Mouse (Mus musculus) limb, embryonic 12.5 days (tissue): ENCODE results near the gene Rpgrip1. TPM values are rescaled to one million over a fixed set of nuclear protein-coding genes. Genes with fewer than 3 reads are reported as not detected.

Experiments used
- ATAC-seq: fragments of 200-750 bp; cut with Nextera tagmentation; 2 replicates; pipeline ENCODE4 v1.8.0; 2017; ENCODE audit warnings: low read depth, moderate TSS enrichment; ENCODE audit not compliant: insufficient number of reproducible peaks, insufficient read depth, low FRiP score, low TSS enrichment
- H3K27ac ChIP-seq: fragments of 300-500 bp; sonication (generic); 2 replicates; pipeline ENCODE4 v1.5.1; 2016; ENCODE audit warnings: mild to moderate bottlenecking, moderate library complexity
- H3K27me3 ChIP-seq: fragments of 300-500 bp; sonication (generic); 2 replicates; pipeline ENCODE4 v1.6.1; 2016; ENCODE audit warnings: mild to moderate bottlenecking, moderate library complexity
- H3K36me3 ChIP-seq: fragments of 300-500 bp; sonication (generic); 2 replicates; pipeline ENCODE4 v1.6.1; 2016; ENCODE audit warnings: mild to moderate bottlenecking, moderate library complexity
- H3K4me1 ChIP-seq: fragments of 300-500 bp; sonication (generic); replicated peaks from 2 replicates; pipeline ENCODE4 v1.6.1; 2016
- H3K4me2 ChIP-seq: fragments of 300-500 bp; sonication (generic); 2 replicates; pipeline ENCODE4 v1.6.1; 2016; ENCODE audit warnings: mild to moderate bottlenecking, moderate library complexity
- H3K4me3 ChIP-seq: fragments of 300-500 bp; sonication (generic); replicated peaks from 2 replicates; pipeline ENCODE4 v1.5.1; 2016; ENCODE audit warnings: mild to moderate bottlenecking
- H3K9ac ChIP-seq: fragments of 300-500 bp; sonication (generic); replicated peaks from 2 replicates; pipeline ENCODE4 v1.6.1; 2016; ENCODE audit warnings: mild to moderate bottlenecking, moderate library complexity
- H3K9me3 ChIP-seq: fragments of 300-500 bp; sonication (generic); 2 replicates; pipeline ENCODE4 v1.6.1; 2016; ENCODE audit warnings: mild to moderate bottlenecking, moderate library complexity
- WGBS: fragments of 180-500 bp; shearing (Covaris S2); methylation state at CpG from one replicate; pipeline ENCODE4 v1.1.7; 2016; 5-methylcytosine and 5-hydroxymethylcytosine counted together
- polyA plus RNA-seq: library from polyadenylated mRNA; unstranded; fragments of >200 nt; fragmentation: Nextera tagmentation; extraction: Ambion mirVana; gene quantifications from 2 replicates; pipeline ENCODE4 v1.2.1, GENCODE M21; 2016

Gene Rpgrip1
- polyA plus RNA-seq, 1 experiment from 2014 or later, result 84.1 TPM

DNA sequence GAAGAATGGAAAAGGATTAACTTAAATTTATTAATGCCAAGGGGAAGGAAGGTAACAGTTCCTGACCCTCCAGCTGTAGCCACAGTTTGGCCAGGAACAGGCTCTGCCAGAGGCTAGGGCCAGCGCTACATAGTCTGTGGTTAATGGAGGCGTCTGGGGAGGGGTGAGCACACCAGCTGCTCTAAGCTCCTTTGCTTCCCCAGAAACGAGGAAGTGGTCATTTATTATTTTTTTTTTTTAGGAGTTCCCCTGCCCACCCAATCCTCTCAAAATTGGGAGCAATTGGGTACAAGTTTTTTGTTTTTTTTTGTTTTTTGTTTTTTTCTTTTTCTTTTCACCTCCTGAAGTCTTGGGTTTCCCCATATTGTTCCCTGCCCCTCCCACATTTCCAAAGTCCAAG, 87.6 kb downstream of the Rpgrip1 start:
- H3K4me3 ChIP-seq, result peak overlapping the region; percentile 99
- H3K4me2 ChIP-seq, result peak overlapping the region; percentile 64
- H3K36me3 ChIP-seq, result peaks cover 52% of the 10 kb centered on the region
- H3K9me3 ChIP-seq, result no peaks in the 10 kb centered on the region
- no peak for ATAC-seq
- H3K27ac ChIP-seq, result peak overlapping the region; percentile 67; the same call in 1 of the 2 replicates
- H3K27me3 ChIP-seq, result no peaks in the 10 kb centered on the region
- H3K4me1 ChIP-seq, result peaks cover 13% of the 10 kb centered on the region
- 12% methylated on average over 3 of the region's 3 CpGs for WGBS
- H3K9ac ChIP-seq, result 0 out of 2 replicates have a peak overlapping the region, but pooled peaks have one; percentile 99

DNA sequence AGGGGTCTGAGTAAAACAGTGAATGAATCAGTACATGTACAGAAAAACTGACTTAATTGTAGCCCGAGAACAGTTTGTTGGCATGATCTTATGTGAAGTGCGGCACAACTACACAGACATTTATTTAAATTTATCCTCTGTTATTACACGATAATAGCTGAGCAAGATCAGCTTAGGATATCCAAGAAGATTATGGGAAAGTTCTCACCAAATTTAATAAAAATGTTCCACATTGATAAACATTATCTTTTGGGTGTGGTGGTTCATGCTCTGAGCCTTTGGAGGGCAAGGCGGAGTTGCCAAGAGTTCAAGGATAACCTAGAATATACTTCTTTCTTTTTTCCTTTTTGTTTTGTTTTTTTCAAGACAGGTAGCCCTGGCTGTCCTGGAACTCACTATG, 88.9 kb downstream of the Rpgrip1 start:
- no peak overlapping the region for H3K4me2 ChIP-seq
- no peak for ATAC-seq
- WGBS, result 96% methylated on average over 4 of the region's 4 CpGs
- H3K27me3 ChIP-seq, result no peaks in the 10 kb centered on the region
- peaks cover 13% of the 10 kb centered on the region for H3K4me1 ChIP-seq
- H3K27ac ChIP-seq, result no peak overlapping the region
- H3K9ac ChIP-seq, result no peak overlapping the region
- no peaks in the 10 kb centered on the region for H3K9me3 ChIP-seq
- H3K36me3 ChIP-seq, result peaks cover 56% of the 10 kb centered on the region
- no peak overlapping the region for H3K4me3 ChIP-seq

Other genes starting within 250 kb of the Rpgrip1 start
- gene Mettl17, start 225.9 kb upstream of the Rpgrip1 start, polyA plus RNA-seq, result 59.9 and 64.0 TPM in 2 replicates
- 0.48 and 0.74 TPM in 2 replicates for gene Slc39a2, start 217.8 kb upstream of the Rpgrip1 start, polyA plus RNA-seq
- gene Ndrg2, start 196.5 kb upstream of the Rpgrip1 start, polyA plus RNA-seq, result 35.4 and 35.7 TPM in 2 replicates
- gene Tppp2, start 192.3 kb upstream of the Rpgrip1 start, polyA plus RNA-seq, result not detected in 2 replicates
- not detected in 2 replicates for gene Rnase13, start 187.9 kb upstream of the Rpgrip1 start, polyA plus RNA-seq
- gene Arhgef40, start 126.0 kb upstream of the Rpgrip1 start, polyA plus RNA-seq, result 241 and 253 TPM in 2 replicates
- 1.00 and 1.2 TPM in 2 replicates for gene Tmem253, start 95.0 kb upstream of the Rpgrip1 start, polyA plus RNA-seq
- gene Zfp219, start 90.0 kb upstream of the Rpgrip1 start, polyA plus RNA-seq, result 51.7 and 60.9 TPM in 2 replicates
- gene Olfr221, start 68.2 kb upstream of the Rpgrip1 start, polyA plus RNA-seq, result not detected in 2 replicates
- 852 and 869 TPM in 2 replicates for gene Hnrnpc, start 6.7 kb upstream of the Rpgrip1 start, polyA plus RNA-seq
- 83.2 and 84.7 TPM in 2 replicates for gene Supt16, start 86.7 kb downstream of the Rpgrip1 start, polyA plus RNA-seq
- gene Chd8, start 147.1 kb downstream of the Rpgrip1 start, polyA plus RNA-seq, result 49.6 and 53.7 TPM in 2 replicates
- gene Tox4, start 168.4 kb downstream of the Rpgrip1 start, polyA plus RNA-seq, result 47.2 and 51.3 TPM in 2 replicates
- 23.2 and 23.5 TPM in 2 replicates for gene Rab2b, start 168.8 kb downstream of the Rpgrip1 start, polyA plus RNA-seq
- 59.9 and 61.0 TPM in 2 replicates for gene Mettl3, start 194.4 kb downstream of the Rpgrip1 start, polyA plus RNA-seq
- 30.9 and 33.7 TPM in 2 replicates for gene Sall2, start 218.1 kb downstream of the Rpgrip1 start, polyA plus RNA-seq
- not detected in 2 replicates for gene Olfr1513, start 245.7 kb downstream of the Rpgrip1 start, polyA plus RNA-seq